Mouse (Mus musculus) mouse trophoblast stem cell (cell line): ENCODE data around the gene Fryl.

Source experiments
- in situ Hi-C, 2 experiments: fragments of 300-500 bp; cut with MseI, MboI; formaldehyde crosslinking; loops; 2 replicates in 1 of 2; 3 replicates in 1 of 2; pipeline ENCODE4 v1.15.1; 2025

Gene Fryl

DNA sequence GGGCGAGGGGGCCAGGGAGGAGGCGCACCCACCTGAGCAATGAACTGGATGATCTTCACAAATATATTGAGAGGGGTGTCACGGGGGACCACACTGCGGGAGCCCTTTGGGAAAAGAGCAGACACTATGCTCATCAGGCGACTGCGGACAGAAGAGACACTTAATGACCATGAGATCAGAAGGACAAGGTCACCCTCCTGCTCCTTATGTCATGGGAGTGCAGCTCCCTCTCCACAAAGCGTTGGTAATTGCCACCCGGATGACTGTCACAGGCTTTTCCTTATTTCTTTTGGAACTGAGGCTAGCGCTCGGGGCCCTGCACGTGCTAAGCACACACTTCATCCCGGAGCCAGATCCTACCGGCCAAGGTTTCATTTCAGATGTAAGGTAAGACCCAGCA is 144.1 kb downstream of the Fryl start:
- in situ Hi-C loops, result no loop called here

DNA sequence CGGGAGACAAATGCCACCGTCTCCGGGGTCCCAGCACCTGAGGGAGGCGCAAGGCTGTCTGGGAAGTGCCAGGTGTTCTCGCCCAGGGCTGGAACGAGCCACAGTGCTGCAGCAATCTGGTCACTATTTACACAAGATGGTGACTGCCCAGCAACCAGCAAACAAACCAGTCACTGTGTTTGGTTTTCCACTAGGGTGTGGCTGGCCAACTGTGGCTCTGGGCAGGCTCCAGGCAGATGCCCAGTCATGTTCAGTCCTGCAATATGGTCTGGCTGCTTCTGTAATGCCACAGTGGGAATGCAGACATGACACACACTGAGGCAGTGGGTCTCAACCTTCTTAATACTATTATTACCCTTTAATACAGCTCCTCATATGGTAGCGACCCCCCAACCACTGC is 152.8 kb downstream of the Fryl start:
- in situ Hi-C loops, result no loop called here

DNA sequence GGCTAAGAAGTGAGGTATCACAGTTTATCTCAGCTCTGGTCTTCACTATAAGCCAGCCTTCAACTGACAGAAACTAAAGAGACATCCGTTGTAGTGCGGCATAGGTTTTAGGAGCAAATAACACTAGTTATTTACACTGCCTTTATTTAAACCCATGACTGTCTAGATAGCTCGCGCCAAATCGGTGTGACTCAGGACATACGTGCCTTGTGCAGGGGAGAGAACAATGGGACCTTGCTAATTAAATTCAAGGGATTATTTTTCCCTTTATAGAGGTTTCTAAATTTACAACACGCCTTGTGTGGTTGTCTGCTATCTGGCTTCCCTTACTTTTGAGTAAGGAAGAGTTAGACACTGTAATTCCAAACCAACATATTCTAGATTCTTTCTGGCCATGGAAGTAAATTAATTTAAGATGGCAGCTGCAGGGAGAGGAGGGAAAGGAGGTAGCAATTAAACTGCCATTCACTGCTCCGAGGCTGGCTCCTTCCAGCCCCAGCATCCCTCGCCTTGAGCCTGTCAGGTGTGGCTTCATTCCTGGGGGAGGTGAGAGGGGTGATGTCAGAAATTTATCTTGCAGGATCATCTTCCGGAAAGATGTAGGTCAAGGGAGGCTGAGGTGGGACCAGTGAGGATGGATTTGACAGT is 154.0 kb downstream of the Fryl start:
- in situ Hi-C loops, result no loop called here

DNA sequence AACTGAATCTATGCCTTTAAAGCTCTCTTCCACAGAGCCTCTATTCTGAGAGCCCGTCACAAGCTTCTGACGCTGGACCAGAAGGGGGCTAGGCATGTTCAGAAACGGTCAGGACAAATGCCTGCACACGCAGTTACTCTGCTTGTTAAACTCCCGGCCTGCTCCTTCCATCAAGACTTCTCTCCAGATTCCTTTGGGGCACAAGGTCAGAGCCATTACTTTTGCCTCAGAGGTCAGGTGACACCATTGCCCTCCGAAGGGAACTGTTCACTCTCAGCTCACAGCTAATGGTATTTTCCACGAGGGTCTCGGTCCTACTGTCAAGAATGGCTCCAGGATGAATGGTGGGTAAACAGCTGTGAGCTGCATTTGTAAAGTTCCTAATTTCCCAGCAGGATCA is 164.2 kb downstream of the Fryl start:
- in situ Hi-C loops, result no loop called here

DNA sequence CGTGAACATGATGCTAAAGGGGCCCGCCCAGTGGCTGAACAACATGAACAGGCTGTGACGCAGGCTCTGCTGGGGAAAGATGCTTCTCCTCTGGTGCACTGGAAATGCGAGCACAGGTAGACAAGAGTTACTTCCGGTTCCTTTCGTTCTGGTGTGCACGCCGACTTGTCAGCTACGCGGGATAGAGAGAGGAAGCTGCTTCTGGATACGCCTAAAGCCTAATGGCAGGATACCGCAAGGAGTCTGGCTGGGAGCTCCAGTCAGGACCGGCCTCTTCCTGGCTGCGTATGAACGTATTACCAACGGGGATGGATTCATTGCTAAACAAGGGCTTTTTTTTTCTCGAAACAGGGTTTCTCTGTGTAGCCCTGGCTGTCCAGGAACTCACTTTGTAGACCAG is 167.3 kb downstream of the Fryl start:
- in situ Hi-C loops, result no loop called here

DNA sequence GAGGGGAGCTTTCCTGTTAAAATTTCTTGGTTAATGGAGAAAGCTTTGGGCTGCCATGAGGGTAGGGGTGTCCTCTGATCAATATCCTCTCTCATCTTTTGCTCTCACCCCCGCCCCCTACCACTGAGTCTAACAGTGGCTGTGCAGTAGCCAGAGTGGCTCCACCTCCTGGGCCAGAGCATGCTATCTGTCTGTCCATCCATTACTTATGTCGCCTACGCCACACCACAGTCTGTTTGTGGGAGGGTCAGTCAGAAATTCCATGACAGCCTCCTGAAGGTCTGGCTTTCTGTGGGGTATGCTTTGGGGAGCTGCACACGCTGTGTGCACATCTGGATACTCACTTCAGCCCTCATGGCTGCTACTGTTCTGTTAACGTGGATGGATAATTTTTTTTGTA is 174.9 kb downstream of the Fryl start:
- in situ Hi-C loops, result no loop called here

DNA sequence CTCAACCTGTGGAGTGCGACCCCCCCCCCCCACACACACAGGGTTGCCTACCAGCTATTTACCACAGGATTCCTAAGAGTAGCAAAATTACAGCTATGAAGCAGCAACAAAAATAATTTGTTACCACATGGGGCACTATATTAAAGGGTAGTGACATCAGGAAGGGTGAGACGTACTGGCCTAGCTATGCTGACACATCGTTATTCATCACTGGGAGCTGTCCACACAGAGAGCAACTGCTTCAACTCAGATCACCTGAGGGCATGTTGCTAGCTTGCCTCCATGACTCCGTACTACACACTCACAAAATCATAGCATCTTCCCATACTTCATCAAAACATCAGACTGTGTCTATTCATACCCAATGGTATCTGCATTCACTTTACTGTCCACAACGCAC is 176.6 kb downstream of the Fryl start:
- in situ Hi-C loops, result no loop called here

DNA sequence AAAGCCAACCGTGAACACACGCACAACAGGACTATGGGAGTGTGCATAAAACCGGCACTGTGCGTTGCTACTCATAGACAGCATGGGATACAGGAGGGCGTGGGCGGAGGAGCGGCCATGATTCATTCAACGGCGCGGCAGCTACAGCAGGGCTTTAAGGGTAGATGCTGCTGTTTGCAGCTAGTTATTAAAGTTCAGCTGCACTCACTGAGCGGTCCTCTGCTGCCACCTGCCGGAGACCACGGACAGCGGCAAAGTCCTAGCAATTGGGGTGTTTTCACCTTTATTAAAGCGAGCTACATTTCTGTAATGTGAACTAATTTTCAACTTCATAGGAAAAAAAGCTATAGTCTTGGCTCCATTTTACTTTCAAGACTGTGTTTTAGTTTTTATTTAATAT is 185.1 kb downstream of the Fryl start:
- in situ Hi-C loops, result no loop called here

DNA sequence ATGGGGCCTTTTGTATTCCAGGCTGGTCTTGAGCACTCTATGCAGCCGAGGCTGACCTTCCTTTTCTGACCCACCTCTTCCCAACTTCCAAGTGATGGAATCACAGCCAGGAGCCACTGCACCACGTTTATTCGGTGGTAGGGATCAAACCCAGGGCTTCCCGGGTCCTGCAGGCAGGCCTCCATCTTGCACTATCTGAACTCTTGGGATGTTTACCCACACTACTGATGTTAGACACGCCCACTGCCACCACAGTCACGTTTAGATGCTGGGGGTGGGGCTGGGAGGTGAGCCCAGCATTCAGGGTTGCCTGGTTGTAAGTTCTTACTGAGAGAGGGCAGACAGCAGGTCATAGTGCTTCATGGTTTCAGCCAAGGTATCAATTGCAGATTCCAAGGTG is 189.5 kb downstream of the Fryl start:
- in situ Hi-C loops, result no loop called here

DNA sequence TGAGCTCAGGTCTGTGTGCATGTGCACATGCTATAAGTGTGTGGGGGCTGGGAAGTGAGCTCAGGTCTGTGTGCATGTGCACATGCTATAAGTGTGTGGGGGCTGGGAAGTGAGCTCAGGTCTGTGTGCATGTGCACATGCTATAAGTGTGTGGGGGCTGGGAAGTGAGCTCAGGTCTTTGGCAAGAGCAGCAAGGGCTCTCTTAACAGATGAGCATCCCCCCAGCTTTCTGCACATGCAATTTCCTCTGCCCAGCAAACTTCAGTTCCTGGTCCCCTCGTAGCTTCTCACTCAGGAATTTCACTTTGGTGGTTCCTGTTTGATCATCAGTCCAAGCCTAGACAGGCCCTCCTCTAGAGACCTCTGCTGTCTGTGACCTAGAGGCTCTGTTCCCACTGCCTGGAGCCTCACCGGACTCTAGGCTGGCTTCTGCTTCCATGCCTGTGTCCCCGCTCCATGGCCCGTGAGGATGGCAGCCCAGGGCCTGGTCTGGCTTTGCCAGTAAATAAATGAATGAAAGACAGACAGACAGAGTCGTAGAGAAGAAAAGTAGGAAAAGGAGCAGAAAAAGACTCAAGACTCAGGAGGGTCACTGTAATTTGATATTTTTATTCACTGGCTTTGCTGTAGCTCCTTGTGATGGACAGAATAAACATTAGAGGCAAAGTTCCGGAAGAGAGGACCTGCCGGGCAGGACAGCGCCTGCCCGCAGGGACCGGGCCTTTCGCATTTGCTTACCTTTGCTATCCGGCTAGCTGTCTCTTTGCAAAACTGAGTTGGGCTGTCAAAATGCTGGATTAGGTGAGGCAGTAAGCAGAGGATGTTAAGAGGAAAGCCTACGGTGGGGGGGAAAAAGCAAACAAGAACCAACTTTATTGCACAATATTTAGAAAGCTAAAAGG is 192.4 kb downstream of the Fryl start:
- in situ Hi-C loops, result no loop called here

DNA sequence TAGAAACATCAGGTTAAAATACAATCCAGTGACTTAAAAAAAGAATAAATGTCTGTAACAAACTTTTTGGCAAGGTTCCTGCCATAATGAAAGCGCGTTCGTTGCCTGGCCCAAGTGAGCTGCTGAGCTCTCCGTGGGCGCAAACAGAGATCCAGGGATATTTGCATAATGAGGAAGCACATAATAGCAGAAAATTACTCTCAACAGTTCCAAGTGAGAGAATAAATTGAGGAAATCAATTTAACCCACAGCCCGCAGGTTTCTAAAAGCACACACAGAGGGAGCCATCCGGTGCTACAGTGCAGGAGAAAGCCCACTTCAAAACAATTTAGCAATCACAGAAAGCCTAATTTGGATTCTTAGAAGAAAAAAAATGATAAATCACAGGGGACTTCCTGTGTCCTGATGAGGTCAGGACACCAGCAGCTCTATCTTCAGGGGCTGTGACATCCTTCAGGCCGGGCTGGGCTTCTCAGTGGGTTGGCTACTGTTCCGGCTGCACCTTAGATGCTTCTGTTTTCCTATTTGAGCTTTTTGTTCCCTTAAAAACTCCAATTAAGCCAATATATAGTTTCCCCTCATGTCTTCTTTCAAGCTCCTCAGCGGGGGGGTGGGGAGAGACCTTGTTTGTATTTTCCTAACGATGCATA is 194.8 kb downstream of the Fryl start:
- in situ Hi-C loops, result no loop called here

DNA sequence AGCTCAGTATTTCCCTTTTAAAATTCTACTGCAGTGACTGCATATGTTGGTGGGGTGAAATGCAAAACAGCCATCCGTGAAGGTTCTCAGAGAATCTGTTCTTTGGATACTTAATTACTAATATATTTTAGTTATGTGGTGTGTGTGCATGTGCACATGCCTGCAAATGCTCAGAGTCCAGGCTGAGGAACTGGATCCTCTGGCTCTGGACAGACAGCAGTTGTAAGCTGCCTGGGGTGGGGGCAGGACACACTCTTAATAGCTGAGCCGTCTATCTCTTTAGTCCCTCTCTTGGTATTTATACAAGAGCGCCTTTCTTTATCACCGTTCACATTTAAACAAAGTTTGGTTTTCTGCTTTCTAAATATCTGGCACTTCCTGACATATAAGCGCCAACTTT is 199.5 kb downstream of the Fryl start:
- in situ Hi-C loops, result no loop called here

DNA sequence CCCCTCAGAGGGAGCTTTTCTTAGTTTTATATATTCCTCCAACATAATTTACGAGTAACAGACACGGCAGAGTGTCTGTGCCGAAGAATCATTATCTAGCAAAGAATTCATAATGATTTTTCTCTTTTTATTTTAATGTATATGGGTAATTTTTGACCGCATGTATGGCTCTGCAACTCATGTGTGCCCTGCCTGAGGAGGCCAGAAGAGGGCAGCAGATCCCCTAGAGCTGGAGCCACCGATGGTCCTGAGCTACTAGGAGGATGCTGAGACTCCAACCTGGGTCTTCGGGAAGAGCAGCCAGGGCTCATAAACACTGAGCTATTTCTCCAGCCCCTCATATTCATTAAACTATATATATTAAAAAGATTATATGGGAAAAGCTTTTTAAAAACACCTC is 200.0 kb downstream of the Fryl start:
- in situ Hi-C loops, result no loop called here

DNA sequence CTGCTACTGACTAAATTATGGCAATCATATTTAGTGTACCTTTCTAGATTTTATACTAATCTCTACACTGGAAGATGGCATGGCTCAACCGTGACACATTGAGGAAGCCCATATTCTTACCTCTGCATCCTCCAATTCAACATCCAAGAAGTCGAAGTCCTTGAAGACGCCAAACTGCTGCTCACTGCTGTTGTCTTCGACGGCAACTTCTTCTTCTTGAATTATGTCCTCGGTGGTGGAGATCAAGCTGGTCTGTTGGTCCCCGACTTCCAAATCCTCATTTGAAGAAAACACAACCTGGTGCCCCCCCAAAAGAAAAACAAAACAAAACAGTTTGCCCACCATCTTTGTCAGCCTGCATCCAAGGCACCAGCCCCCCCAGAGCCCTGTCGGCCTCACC is 202.5 kb downstream of the Fryl start:
- in situ Hi-C loops, result no loop called here

DNA sequence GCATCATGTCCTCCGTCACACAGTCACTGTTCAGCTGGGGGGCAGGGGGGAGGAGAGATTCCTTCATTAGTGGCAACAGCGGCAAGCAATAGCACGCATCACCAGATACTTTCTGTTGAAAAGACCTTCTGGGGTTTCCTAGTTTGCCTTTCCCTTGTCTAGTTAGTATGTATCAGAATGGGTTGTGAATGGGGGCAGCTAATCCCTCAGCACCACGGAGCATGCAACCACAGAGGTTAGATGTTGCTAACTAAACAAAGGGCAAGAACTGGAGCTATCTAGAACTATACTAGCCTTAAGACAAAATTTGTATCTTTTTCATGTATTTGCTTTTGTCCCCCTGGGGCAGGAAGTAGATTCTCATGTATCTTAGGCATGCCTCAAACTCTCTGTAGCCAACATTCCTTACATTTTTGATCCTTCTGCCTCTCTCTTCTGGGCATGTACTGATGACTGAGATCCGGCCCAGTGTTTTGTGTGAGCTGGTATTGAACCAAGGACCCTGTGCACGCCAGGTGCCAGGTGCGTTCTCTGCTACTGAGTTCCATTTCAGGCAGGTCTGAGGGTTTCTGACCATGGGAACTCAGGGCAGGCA is 208.7 kb downstream of the Fryl start:
- in situ Hi-C loops, result no loop called here

DNA sequence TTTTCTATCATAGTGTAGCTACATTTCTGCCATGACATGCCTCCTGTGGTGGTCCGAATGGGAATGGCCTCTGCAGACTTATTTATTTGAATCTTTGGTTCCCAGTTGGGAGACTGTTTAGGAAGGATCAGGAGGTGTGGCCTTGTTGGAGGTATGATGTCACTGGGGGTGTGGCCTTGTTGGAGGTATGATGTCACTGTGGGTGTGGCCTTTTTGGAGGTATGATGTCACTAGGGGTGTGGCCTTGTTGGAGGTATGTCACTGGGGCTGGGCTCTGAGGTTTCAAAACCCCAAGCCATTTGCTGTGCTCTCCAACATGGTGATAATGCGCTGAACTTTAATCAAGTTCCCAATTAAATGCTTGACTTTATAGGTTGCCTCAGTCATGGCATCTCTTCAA is 212.4 kb downstream of the Fryl start:
- in situ Hi-C loops, result no loop called here

DNA sequence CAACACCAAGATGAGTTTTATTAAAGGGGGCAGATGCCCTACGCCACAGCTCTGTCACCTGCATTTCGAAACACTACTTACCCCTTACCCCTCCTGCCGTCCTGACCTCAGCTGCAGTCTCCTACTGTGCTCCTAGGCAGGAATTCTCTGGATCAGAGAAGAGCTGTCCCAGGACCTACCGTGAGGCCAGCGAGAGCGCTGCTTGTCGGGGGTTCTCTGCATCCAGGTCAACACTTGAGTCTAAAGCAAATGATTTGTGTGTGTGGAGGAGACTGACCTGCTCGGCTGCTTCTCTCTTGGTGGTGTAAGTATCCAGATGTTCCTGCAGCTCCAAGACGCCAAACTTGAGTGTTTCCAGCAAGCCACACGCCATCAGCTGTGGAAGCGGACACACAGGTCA is 223.9 kb downstream of the Fryl start:
- in situ Hi-C loops, result no loop called here

DNA sequence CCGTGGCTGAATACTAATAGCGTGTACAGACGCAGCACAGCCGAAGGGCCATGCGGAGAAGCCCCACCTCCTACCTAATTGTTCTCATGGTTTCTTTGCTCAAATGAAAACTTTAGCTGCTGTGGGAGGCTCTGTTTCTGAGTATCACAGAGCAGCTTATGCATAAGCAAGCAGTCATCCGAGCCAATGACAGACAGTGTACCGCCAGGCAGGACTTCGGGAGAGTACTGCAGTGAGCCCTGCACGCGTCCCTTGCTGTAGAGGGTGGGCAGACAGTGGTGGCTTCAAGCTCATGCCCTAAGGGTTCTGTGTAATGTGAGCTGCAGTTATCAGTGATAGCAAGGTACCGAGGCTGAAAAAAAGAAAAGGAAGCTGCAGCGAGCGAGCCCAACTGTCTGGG is 227.8 kb downstream of the Fryl start:
- in situ Hi-C loops, result no loop called here

DNA sequence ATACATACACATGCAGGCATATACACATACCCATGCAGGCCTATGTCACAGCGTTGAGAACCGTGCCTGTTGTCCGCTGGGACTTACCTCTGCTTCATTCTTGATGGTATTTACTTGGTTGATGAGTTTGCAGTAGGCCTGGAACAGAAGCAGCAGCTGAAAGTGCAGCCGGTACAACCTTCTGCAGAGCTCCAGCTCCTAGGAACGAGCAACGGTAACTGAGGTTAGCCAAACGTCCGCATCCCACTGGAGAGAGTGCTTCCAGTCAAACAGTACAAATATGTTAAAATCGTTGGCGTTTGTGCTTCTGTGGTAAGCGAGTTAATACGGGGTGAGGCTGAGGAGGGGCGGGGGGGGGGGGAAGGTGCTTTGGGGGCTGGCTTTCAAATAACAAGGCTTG is 232.6 kb downstream of the Fryl start:
- in situ Hi-C loops, result no loop called here

DNA sequence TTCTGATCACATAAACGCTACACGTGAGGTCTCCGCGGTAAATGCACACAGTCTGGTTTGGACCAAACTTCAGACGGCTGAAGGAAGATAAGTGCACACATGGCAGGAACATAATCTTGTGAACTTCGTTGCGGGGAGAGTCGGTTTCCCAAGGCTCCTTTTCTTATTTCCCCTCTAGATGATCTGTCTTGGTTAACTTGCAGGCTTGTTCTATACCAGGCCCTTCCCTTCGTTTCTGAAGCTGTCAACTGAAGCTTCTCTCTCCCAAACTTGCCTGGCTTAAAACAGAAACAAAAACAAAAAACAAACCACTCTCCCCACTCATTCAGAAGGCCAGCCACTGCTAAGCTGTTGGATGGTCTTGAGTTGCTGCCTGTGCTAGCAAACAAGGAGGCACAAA is 241.7 kb downstream of the Fryl start:
- in situ Hi-C loops, result loop anchor here in 1 of 2 experiments (5.0 kb wide), 1 partner anchor 432 kb away; the partner anchor contains the start of gene Zar1

DNA sequence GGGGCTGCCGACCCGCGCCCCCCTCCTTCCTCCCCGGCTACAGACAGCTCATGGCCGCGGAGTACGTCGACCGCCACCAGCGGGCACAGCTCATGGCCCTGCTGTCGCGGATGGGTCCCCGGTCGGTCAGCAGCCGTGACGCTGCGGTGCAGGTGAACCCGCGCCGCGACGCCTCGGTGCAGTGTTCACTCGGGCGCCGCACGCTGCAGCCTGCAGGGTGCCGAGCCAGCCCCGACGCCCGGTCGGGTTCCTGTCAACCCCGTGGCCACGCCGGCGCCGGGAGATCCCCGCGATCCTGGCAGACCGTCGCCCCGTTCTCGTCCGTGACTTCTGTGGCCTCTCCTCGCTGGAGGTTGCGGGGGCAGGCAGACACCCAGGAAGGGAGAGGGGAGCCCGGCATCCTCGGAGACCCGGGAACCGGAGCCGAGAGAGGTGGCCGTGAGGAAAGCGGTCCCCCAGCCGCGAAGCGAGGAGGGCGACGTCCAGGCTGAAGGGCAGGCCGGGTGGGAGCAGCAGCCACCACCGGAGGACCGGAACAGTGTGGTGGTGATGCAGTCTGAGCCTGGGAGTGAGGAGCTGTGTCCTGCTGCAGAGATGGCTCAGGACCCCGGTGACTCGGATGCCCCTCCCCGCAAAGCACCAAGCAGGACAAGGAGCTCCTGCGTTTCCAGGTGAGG is 242.7 kb downstream of the Fryl start:
- in situ Hi-C loops, result loop anchor here in 1 of 2 experiments (5.0 kb wide), 1 partner anchor 431 kb away; the partner anchor contains the start of gene Zar1
